Mouse (Mus musculus) ES-E14 (cell line): Measurements from ENCODE around the gene Otc. TPM values are rescaled to one million over a fixed set of nuclear protein-coding genes. Genes with fewer than 3 reads are reported as not detected.

Source experiments
- DNase-seq: peaks from one replicate; pipeline ENCODE4 v3.0.0-alpha.2; 2013; ENCODE audit warnings: low read depth, low spot score
- H3K27ac ChIP-seq: 2 replicates; pipeline ENCODE4 v1.5.1; 2012; ENCODE audit warnings: low read depth, mild to moderate bottlenecking, low read length, moderate library complexity, mixed read lengths; ENCODE audit not compliant: poor library complexity, insufficient read depth, severe bottlenecking
- H3K36me3 ChIP-seq: 2 replicates; pipeline ENCODE4 v1.6.1; 2012; ENCODE audit warnings: mild to moderate bottlenecking, low read length, moderate library complexity, mixed read lengths; ENCODE audit not compliant: control insufficient read depth, poor library complexity, insufficient read depth, severe bottlenecking
- H3K4me1 ChIP-seq, 2 experiments: fragments of 150-350 bp in 1 of 2; sonication (generic) in 1 of 2; 2 replicates each; pipeline ENCODE4 v1.6.1; 2012; ENCODE audit warnings: low read length in 2 of 2, mild to moderate bottlenecking in 1 of 2, mixed read lengths in 1 of 2; ENCODE audit not compliant: control insufficient read depth in 2 of 2, insufficient read depth in 2 of 2, poor library complexity in 1 of 2
- H3K4me3 ChIP-seq, 2 experiments: fragments of 150-350 bp in 1 of 2; sonication (generic) in 1 of 2; 2 replicates each; pipeline ENCODE4 v1.5.1; 2012; ENCODE audit warnings: low read length in 2 of 2, low read depth in 1 of 2, mild to moderate bottlenecking in 1 of 2, mixed read lengths in 1 of 2; ENCODE audit not compliant: insufficient read depth in 1 of 2, poor library complexity in 1 of 2, severe bottlenecking in 1 of 2
- H3K9ac ChIP-seq: 2 replicates; pipeline ENCODE4 v1.6.1; 2012; ENCODE audit warnings: low read depth, mild to moderate bottlenecking, low read length, mixed read lengths; ENCODE audit not compliant: poor library complexity, insufficient read depth, severe bottlenecking
- H3K9me3 ChIP-seq: fragments of 150-350 bp; sonication (generic); 2 replicates; pipeline ENCODE4 v1.6.1; 2012; ENCODE audit warnings: low read depth, mild to moderate bottlenecking, low read length; ENCODE audit not compliant: control insufficient read depth, insufficient read depth
- CHD2 ChIP-seq: IDR thresholded peaks from 2 replicates; pipeline ENCODE4 v1.6.1; 2014; ENCODE audit warnings: mild to moderate bottlenecking, low read depth, low read length, inconsistent platforms
- HCFC1 ChIP-seq: IDR thresholded peaks from 2 replicates; pipeline ENCODE4 v1.6.1; 2012; ENCODE audit warnings: low read length, inconsistent platforms, borderline replicate concordance; ENCODE audit not compliant: insufficient read depth
- MAFK ChIP-seq: IDR thresholded peaks from 2 replicates; pipeline ENCODE4 v1.6.1; 2014; ENCODE audit warnings: mild to moderate bottlenecking, low read depth, low read length, inconsistent platforms; ENCODE audit not compliant: insufficient read depth
- ZC3H11A ChIP-seq: IDR thresholded peaks from 2 replicates; pipeline ENCODE4 v1.6.1; 2012; ENCODE audit warnings: low read depth, mild to moderate bottlenecking, inconsistent platforms, low read length, borderline replicate concordance
- ZNF384 ChIP-seq: IDR thresholded peaks from 2 replicates; pipeline ENCODE4 v1.6.1; 2012; ENCODE audit warnings: low read depth, low read length, inconsistent platforms
- in situ Hi-C, 2 experiments: fragments of 600-800 bp; cut with MboI; formaldehyde crosslinking; loops; one replicate each; pipeline ENCODE4 v1.15.1; 2025; ENCODE audit warnings: low sequenced_read_pairs in 2 of 2, inconsistent platforms in 1 of 2; ENCODE audit not compliant: unreplicated experiment in 2 of 2
- total RNA-seq: library from RNA; depleted of rRNA; stranded (reverse); fragments of 300-350 nt; gene quantifications from 2 replicates; pipeline ENCODE4 v1.2.3, GENCODE M21; 2012

Otc gene
- total RNA-seq, 1 experiment, result not detected

GRCm38 (mm10) chrX:10233051-10233450 lies 19.1 kb upstream of the Otc start:
- DNase-seq, result no peak
- H3K27ac ChIP-seq, result no peak overlapping the region
- in situ Hi-C loops, result no loop called here
- H3K4me1 ChIP-seq, result no peaks in the 10 kb centered on the region
- H3K9ac ChIP-seq, result no peak overlapping the region
- H3K36me3 ChIP-seq, result no peaks in the 10 kb centered on the region
- no peak overlapping the region for H3K4me3 ChIP-seq
- no peaks in the 10 kb centered on the region for H3K9me3 ChIP-seq
- TF ChIP-seq ZC3H11A (no peak), HCFC1 (no peak), CHD2 (no peak), ZNF384 (no peak), MAFK (no peak)

GRCm38 (mm10) chrX:10234617-10235016 lies 17.5 kb upstream of the Otc start:
- H3K36me3 ChIP-seq, result no peaks in the 10 kb centered on the region
- TF ChIP-seq ZC3H11A (no peak), ZNF384 (no peak), HCFC1 (no peak), CHD2 (no peak), MAFK (no peak)
- in situ Hi-C loops, result no loop called here
- H3K4me3 ChIP-seq, result no peak overlapping the region
- H3K4me1 ChIP-seq, result no peaks in the 10 kb centered on the region
- no peak overlapping the region for H3K9ac ChIP-seq
- DNase-seq, result no peak
- H3K9me3 ChIP-seq, result no peaks in the 10 kb centered on the region
- H3K27ac ChIP-seq, result no peak overlapping the region

GRCm38 (mm10) chrX:10239515-10239914 lies 12.6 kb upstream of the Otc start:
- Histone ChIP-seq H3K36me3 (no peaks in the 10 kb centered on the region), H3K4me1 (no peaks in the 10 kb centered on the region), H3K9me3 (no peaks in the 10 kb centered on the region), H3K4me3 (no peak overlapping the region), H3K9ac (no peak overlapping the region), H3K27ac (no peak overlapping the region)
- no peak for TF ChIP-seq ZNF384
- no peak for DNase-seq
- in situ Hi-C loops, result no loop called here

- no peaks in the 10 kb centered on the region for H3K36me3 ChIP-seq
- no peak for DNase-seq
- no peak overlapping the region for H3K9ac ChIP-seq
- no peak overlapping the region for H3K27ac ChIP-seq
- no peaks in the 10 kb centered on the region for H3K4me1 ChIP-seq
- in situ Hi-C loops, result no loop called here
- TF ChIP-seq MAFK (no peak), ZC3H11A (no peak), ZNF384 (no peak), HCFC1 (no peak), CHD2 (no peak)
- no peak overlapping the region for H3K4me3 ChIP-seq
- no peaks in the 10 kb centered on the region for H3K9me3 ChIP-seq
Measured at GRCm38 (mm10) chrX:10243916-10244315, 8.2 kb upstream of the Otc start.

GRCm38 (mm10) chrX:10251357-10251756 lies 748 bp upstream of the Otc start:
- no peak overlapping the region for H3K9ac ChIP-seq
- no peak overlapping the region for H3K4me3 ChIP-seq
- no peaks in the 10 kb centered on the region for H3K4me1 ChIP-seq
- H3K36me3 ChIP-seq, result no peaks in the 10 kb centered on the region
- no peak for TF ChIP-seq HCFC1
- H3K9me3 ChIP-seq, result no peaks in the 10 kb centered on the region
- in situ Hi-C loops, result no loop called here
- no peak for DNase-seq
- no peak overlapping the region for H3K27ac ChIP-seq
